Mouse (Mus musculus) neutrophil, adult 65 days (primary cell): ENCODE data around the gene Impg2. TPM values are rescaled to one million over a fixed set of nuclear protein-coding genes. Genes with fewer than 3 reads are reported as not detected.

ENCODE experiments used
- total RNA-seq: library from RNA; stranded (reverse); gene quantifications from 2 replicates; pipeline ENCODE4 v1.2.4, GENCODE M21; 2023

The Impg2 gene
- 0.45 and 0.95 TPM in 2 replicates for total RNA-seq

GRCm38 (mm10) chr16:56204051-56204450 lies at the start of gene Impg2:
Gene Impg2, plus strand, starts transcription at chr16:56204313.

Other genes with a start within 250 kb of the Impg2 start
- gene Rpl24, start 238.0 kb upstream of the Impg2 start, total RNA-seq: 197 and 283 TPM in 2 replicates
- 44.4 and 59.5 TPM in 2 replicates for gene Zbtb11, start 230.4 kb upstream of the Impg2 start, total RNA-seq
- 84.7 and 92.5 TPM in 2 replicates for gene Pcnp, start 174.6 kb upstream of the Impg2 start, total RNA-seq
- gene Trmt10c, start 166.5 kb upstream of the Impg2 start, total RNA-seq: 7.7 and 8.0 TPM in 2 replicates
- 44.7 and 51.6 TPM in 2 replicates for gene Senp7, start 156.0 kb upstream of the Impg2 start, total RNA-seq